Mouse (Mus musculus) myocyte (in vitro differentiated cells): Measurements from ENCODE around the gene Ank3.

ENCODE experiments used
- POLR2A ChIP-seq: IDR thresholded peaks from one replicate; pipeline ENCODE4 v1.6.1; 2011; ENCODE audit warnings: low read depth, mild to moderate bottlenecking, control low read depth, moderate library complexity; ENCODE audit not compliant: insufficient read length
- USF1 ChIP-seq: IDR thresholded peaks from one replicate; pipeline ENCODE4 v1.6.1; 2011; ENCODE audit warnings: low read depth, mild to moderate bottlenecking, control low read depth, moderate library complexity

GRCm38 (mm10) chr10:70018691-70019090 lies 620.1 kb downstream of the Ank3 start:
- TF ChIP-seq USF1: no peak
- TF ChIP-seq POLR2A: no peak
